Mouse (Mus musculus) forebrain, embryonic 11.5 days (tissue): ENCODE measurements around the gene Usmg5. TPM values are rescaled to one million over a fixed set of nuclear protein-coding genes. Genes with fewer than 3 reads are reported as not detected.
A peak's percentile ranks its signal among the peaks of the same experiment; 100 is the strongest.

ENCODE experiments used
- ATAC-seq: fragments of 200-750 bp; cut with Nextera tagmentation; replicated peaks from 2 replicates; pipeline ENCODE4 v1.8.0; 2017; ENCODE audit warnings: moderate TSS enrichment; ENCODE audit not compliant: low FRiP score
- DNase-seq: peaks from one replicate; pipeline ENCODE4 v3.0.0-alpha.2; 2017; ENCODE audit warnings: low spot score
- H3K27ac ChIP-seq: fragments of 300-500 bp; sonication (generic); 2 replicates; pipeline ENCODE4 v1.5.1; 2014; ENCODE audit warnings: low read depth, low read length
- H3K27me3 ChIP-seq: fragments of 300-500 bp; sonication (generic); 2 replicates; pipeline ENCODE4 v1.6.1; 2014; ENCODE audit warnings: mild to moderate bottlenecking, low read length, mixed read lengths; ENCODE audit not compliant: control insufficient read depth, insufficient read depth
- H3K36me3 ChIP-seq: fragments of 300-500 bp; sonication (generic); 2 replicates; pipeline ENCODE4 v1.6.1; 2014; ENCODE audit warnings: mild to moderate bottlenecking, low read length, moderate library complexity, mixed read lengths; ENCODE audit not compliant: control insufficient read depth, insufficient read depth
- H3K4me1 ChIP-seq: fragments of 300-500 bp; sonication (generic); replicated peaks from 2 replicates; pipeline ENCODE4 v1.6.1; 2014; ENCODE audit warnings: low read length, mixed read lengths; ENCODE audit not compliant: control insufficient read depth, insufficient read depth
- H3K4me2 ChIP-seq: fragments of 300-500 bp; sonication (generic); 2 replicates; pipeline ENCODE4 v1.6.1; 2014; ENCODE audit warnings: low read depth, mild to moderate bottlenecking, low read length, moderate library complexity, mixed read lengths; ENCODE audit not compliant: severe bottlenecking
- H3K4me3 ChIP-seq: fragments of 300-500 bp; sonication (generic); 2 replicates; pipeline ENCODE4 v1.5.1; 2014; ENCODE audit warnings: low read depth, low read length
- H3K9ac ChIP-seq: fragments of 300-500 bp; sonication (generic); 2 replicates; pipeline ENCODE4 v1.6.1; 2014; ENCODE audit warnings: low read length
- H3K9me3 ChIP-seq: fragments of 300-500 bp; sonication (generic); 2 replicates; pipeline ENCODE4 v1.6.1; 2016; ENCODE audit warnings: low read length, mixed read lengths; ENCODE audit not compliant: control insufficient read depth
- WGBS: fragments of 180-500 bp; shearing (Covaris S2); extraction: QIAGEN DNeasy Blood & Tissue Kit; methylation state at CpG from one replicate; pipeline ENCODE4 v1.1.7; 2014; 5-methylcytosine and 5-hydroxymethylcytosine counted together
- polyA plus RNA-seq: library from polyadenylated mRNA; unstranded; fragments of >200 nt; fragmentation: Nextera tagmentation; extraction: Ambion mirVana; gene quantifications from 2 replicates; pipeline ENCODE4 v1.2.1, GENCODE M21; 2014

Gene Usmg5
- polyA plus RNA-seq, 1 experiment from 2014 or later: 1,025 TPM

DNA sequence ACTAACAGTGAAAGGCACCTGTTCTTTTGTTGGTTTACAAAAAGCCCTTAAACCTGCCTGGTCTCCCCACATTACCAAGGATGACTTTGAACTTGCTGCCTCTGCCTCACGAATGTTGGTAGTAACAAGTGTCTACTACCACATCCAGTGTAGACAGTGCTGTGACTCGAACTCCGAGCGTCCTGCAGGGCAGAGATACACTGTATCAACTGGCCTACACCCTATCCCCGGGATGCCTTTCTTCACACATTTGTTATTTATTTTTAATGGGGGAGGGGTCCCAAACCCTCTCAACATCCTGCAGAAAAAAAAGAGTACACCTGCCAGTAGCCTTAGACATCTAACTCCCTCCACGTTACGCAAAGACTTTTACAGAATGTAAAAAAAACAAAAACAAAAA is 40.6 kb downstream of the Usmg5 start:
- DNase-seq (no peak), ATAC-seq (peak; percentile 52; the same call in 1 of the 2 replicates)
- WGBS: 8% methylated on average over 7 of the region's 7 CpGs
- Histone ChIP-seq H3K4me1 (peaks cover 8% of the 10 kb centered on the region; the same call in 1 of the 2 replicates), H3K4me3 (peak overlapping the region; percentile 72), H3K4me2 (peak overlapping the region; percentile 72), H3K36me3 (peaks cover 4% of the 10 kb centered on the region; the same call in 1 of the 2 replicates), H3K9ac (peak overlapping the region; percentile 84), H3K9me3 (no peaks in the 10 kb centered on the region), H3K27me3 (no peaks in the 10 kb centered on the region), H3K27ac (peak overlapping the region; percentile 90)

DNA sequence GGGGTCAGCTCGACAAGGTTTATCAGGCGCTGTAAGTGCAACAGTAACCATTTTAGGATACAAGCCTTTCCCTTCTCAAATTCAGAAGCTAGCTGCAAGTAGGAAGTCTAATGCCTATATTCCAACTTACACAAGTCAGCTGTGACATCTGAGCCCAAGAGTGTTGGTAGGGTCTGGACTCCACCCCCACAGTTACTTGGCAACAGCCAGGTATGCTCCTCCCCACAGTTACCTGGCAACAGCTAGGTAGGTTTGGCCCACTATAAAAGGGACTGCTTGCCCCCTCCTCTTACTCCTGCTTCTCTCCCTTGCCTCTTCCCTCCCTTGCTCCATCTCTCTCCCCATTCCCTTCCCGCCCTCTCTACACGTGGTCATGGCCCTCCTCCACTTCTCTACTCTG is 41.4 kb downstream of the Usmg5 start:
- H3K27me3 ChIP-seq: no peaks in the 10 kb centered on the region
- no peak overlapping the region for H3K9ac ChIP-seq
- peaks cover 8% of the 10 kb centered on the region; the same call in 1 of the 2 replicates for H3K4me1 ChIP-seq
- H3K9me3 ChIP-seq: no peaks in the 10 kb centered on the region
- no peak overlapping the region for H3K27ac ChIP-seq
- no peak for DNase-seq
- 73% methylated on average over 4 of the region's 4 CpGs for WGBS
- peaks cover 4% of the 10 kb centered on the region; the same call in 1 of the 2 replicates for H3K36me3 ChIP-seq
- H3K4me2 ChIP-seq: peak overlapping the region; percentile 72
- H3K4me3 ChIP-seq: peak overlapping the region; percentile 72; the same call in 1 of the 2 replicates
- ATAC-seq: no peak

DNA sequence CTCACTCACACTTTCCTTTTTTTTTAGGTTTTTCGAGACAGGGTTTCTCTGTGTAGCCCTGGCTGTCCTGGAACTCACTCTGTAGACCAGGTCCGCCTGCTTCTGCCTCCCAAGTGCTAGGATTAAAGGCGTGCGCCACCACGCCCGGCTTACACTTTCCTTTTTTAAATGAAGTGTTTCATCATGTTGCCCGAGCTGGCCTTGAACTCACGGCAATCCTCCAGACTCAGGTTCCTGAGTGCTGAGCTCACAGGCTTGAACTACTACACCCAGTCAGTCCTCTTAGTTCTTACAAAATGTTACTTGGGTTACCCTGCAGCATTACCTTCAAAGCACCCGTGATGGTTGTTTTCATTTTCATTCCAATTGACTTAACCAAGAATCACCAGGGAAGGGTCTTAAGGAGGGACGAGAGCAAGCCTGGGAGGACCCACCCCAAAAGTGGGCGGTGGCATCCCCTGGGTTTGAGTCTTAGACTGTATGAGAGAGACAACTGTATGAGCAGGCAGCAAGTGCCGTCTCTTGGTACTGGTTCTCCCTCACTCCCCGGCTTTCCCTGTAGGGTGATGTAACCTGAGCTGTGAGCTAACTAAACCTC is 43.1 kb downstream of the Usmg5 start:
- no peak overlapping the region for H3K9ac ChIP-seq
- H3K36me3 ChIP-seq: peaks cover 4% of the 10 kb centered on the region; the same call in 1 of the 2 replicates
- DNase-seq: no peak
- 84% methylated on average over 13 of the region's 13 CpGs for WGBS
- no peak overlapping the region for H3K4me3 ChIP-seq
- H3K4me2 ChIP-seq: no peak overlapping the region
- H3K27me3 ChIP-seq: no peaks in the 10 kb centered on the region
- peaks cover 8% of the 10 kb centered on the region; the same call in 1 of the 2 replicates for H3K4me1 ChIP-seq
- no peaks in the 10 kb centered on the region for H3K9me3 ChIP-seq
- H3K27ac ChIP-seq: no peak overlapping the region
- ATAC-seq: no peak

DNA sequence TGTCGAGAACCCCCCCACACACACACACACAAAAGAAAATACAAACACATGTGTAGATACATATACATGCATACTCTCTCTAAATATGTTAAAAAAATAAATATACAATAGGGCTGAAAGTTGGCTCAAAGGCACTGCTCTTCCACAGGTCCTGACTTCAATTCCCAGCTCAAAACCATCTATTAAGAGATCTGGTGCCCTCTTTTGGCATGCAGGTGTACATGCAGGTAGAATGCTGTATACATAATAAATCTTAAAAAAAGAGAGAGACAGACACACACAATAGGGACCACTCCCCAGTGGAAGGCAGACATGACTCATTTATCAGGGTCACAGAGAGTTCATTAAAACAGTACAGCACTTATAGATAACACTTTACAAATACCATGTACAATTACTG is 44.1 kb downstream of the Usmg5 start:
- H3K4me1 ChIP-seq: peaks cover 8% of the 10 kb centered on the region; the same call in 1 of the 2 replicates
- H3K9me3 ChIP-seq: no peaks in the 10 kb centered on the region
- no peak overlapping the region for H3K4me3 ChIP-seq
- 100% methylated on average over 1 of the region's 1 CpGs for WGBS
- DNase-seq: no peak
- H3K4me2 ChIP-seq: no peak overlapping the region
- ATAC-seq: no peak
- no peak overlapping the region for H3K27ac ChIP-seq
- no peak overlapping the region for H3K9ac ChIP-seq
- no peaks in the 10 kb centered on the region for H3K27me3 ChIP-seq
- H3K36me3 ChIP-seq: peaks cover 4% of the 10 kb centered on the region; the same call in 1 of the 2 replicates

DNA sequence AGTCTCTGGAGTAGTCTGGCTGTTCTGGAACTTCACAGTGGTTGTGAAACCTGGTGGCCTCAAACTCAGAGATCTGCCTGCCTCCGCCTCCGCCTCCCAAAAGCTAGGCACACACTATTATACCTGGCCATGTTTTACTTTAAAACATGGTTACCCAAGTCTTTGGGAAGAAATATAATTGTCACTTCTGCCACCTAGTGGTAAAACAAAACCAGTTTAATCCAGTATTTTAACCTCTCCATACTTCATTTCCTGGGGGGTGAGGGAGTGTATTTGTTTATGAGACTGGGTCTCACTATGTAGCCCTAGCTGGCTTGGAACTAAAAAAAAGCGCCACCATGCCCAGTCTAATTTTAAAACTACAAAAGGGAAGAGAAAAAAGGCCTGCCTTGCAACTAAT is 46.8 kb downstream of the Usmg5 start:
- Histone ChIP-seq H3K27me3 (no peaks in the 10 kb centered on the region), H3K36me3 (peaks cover 4% of the 10 kb centered on the region; the same call in 1 of the 2 replicates), H3K9ac (no peak overlapping the region), H3K4me2 (no peak overlapping the region), H3K9me3 (no peaks in the 10 kb centered on the region), H3K4me3 (no peak overlapping the region), H3K27ac (no peak overlapping the region), H3K4me1 (no peaks in the 10 kb centered on the region)
- DNase-seq (no peak), ATAC-seq (no peak)
- WGBS: 86% methylated on average over 3 of the region's 3 CpGs

DNA sequence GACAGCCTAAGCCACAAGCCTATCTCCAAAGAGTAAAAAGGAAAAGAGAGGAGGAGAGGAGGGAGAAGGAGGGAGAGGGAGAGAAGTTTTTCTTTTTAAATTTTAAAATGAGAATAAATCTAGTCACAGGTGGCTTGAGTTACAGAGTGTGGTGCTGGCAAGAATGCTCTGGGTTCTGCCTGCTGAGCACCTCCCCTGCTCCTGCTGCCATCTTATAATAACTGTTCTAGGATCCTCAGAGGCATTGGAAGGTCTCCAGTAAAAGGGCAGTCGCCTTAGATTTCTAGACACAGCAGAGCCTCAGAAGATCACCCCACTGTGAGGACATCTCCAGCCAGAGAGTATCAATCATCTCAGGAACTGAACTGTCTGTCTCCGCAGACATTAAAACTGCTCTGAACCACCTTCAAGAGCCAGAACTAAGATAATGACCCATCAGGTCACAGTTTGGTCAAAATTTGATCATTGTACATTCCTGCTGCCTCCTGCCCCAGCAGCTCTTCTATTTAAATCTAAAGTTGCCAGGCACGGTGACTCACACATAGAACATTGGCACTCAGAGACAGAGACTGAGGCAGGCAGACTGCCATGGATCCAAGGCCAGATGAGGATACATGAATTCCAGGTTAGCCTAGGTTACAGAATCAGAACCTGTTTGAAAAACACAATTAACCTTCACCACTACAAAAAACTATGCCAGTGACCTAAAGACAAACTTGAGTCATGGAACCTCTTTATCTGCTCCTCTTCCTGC is 49.5 kb downstream of the Usmg5 start:
- Histone ChIP-seq H3K9me3 (no peaks in the 10 kb centered on the region), H3K9ac (no peak overlapping the region), H3K36me3 (no peaks in the 10 kb centered on the region; the same call in 1 of the 2 replicates), H3K4me2 (no peak overlapping the region), H3K4me3 (no peak overlapping the region), H3K4me1 (no peaks in the 10 kb centered on the region), H3K27me3 (no peaks in the 10 kb centered on the region), H3K27ac (no peak overlapping the region)
- 89% methylated on average over 3 of the region's 3 CpGs for WGBS
- ATAC-seq (no peak), DNase-seq (no peak)

DNA sequence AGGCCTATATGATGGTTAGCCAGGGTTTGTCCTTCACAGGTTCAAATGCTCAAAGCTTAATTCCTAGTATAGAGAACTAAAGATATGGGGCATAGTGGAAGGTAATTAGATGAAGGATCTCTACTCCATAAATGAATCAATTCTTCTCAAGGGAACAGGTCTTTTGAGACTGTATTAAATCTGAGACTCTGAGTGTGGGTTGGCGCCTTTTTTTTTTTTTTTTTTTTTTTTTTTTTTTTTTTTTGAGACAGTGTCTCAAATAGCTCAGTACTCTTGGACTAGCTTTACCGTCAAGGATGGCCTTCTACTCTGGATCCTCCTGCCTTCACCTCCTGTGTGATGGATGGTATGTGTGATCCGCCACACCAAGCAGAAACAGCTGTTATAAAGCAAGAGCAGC is 53.9 kb downstream of the Usmg5 start:
- DNase-seq: no peak
- Histone ChIP-seq H3K4me2 (no peak overlapping the region), H3K27ac (no peak overlapping the region), H3K27me3 (no peaks in the 10 kb centered on the region), H3K9ac (no peak overlapping the region), H3K36me3 (peaks cover 3% of the 10 kb centered on the region; the same call in 1 of the 2 replicates), H3K4me1 (no peaks in the 10 kb centered on the region), H3K4me3 (no peak overlapping the region), H3K9me3 (no peaks in the 10 kb centered on the region)
- 83% methylated on average over 3 of the region's 3 CpGs for WGBS
- ATAC-seq: no peak

DNA sequence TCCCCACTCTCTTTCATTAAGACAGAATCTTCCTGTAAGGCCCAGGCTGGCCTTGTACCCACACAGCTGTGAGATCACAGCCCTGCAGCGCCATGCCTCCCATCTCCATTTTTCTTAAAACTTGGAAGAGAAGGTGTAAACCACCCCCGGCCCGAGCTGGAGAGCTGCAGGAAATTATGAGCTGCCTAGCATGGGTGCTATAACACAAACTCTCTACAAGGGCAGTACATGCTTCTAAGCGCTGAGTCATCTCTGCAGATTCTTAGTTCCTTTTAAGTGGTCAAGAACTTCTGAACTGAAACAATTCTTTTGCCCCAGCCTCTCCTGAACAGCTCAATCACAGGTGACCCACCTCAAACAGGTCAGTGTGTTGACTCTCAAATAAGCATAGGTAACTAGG is 55.5 kb downstream of the Usmg5 start:
- no peak for DNase-seq
- Histone ChIP-seq H3K9ac (no peak overlapping the region), H3K27me3 (no peaks in the 10 kb centered on the region), H3K4me3 (no peak overlapping the region), H3K36me3 (peaks cover 3% of the 10 kb centered on the region; the same call in 1 of the 2 replicates), H3K9me3 (no peaks in the 10 kb centered on the region), H3K4me2 (no peak overlapping the region), H3K4me1 (no peaks in the 10 kb centered on the region), H3K27ac (no peak overlapping the region)
- 93% methylated on average over 4 of the region's 4 CpGs for WGBS
- no peak for ATAC-seq
